Mouse (Mus musculus) MEL (cell line): ENCODE measurements around the gene Gm49384. TPM values are rescaled to one million over a fixed set of nuclear protein-coding genes. Genes with fewer than 3 reads are reported as not detected.

Source experiments
- DNase-seq: peaks from one replicate; pipeline ENCODE4 v3.0.0; 2011; ENCODE audit warnings: low read depth, low spot score
- H3K27ac ChIP-seq: 2 replicates; pipeline ENCODE4 v1.5.1; 2012; ENCODE audit warnings: low read depth, mild to moderate bottlenecking, control low read depth, low read length, moderate library complexity; ENCODE audit not compliant: control insufficient read depth
- H3K27me3 ChIP-seq, 2 experiments: fragments of 150-350 bp in 1 of 2; sonication (generic) in 1 of 2; 2 replicates each; pipeline ENCODE4 v1.6.1; 2012; ENCODE audit warnings: low read length in 2 of 2, mild to moderate bottlenecking in 2 of 2, improper control_type of control experiment in 1 of 2, moderate library complexity in 1 of 2; ENCODE audit not compliant: insufficient read depth in 2 of 2, control insufficient read depth in 1 of 2
- H3K36me3 ChIP-seq, 2 experiments: 2 replicates each; pipeline ENCODE4 v1.6.1; 2012 to 2014; ENCODE audit warnings: low read length in 2 of 2, improper control_type of control experiment in 1 of 2, inconsistent platforms in 1 of 2, mild to moderate bottlenecking in 1 of 2; ENCODE audit not compliant: insufficient read depth in 2 of 2, control insufficient read depth in 1 of 2
- H3K4me1 ChIP-seq, 2 experiments: fragments of 150-350 bp in 1 of 2; sonication (generic) in 1 of 2; 2 replicates each; pipeline ENCODE4 v1.6.1; 2012; ENCODE audit warnings: low read length in 2 of 2, improper control_type of control experiment in 1 of 2, mild to moderate bottlenecking in 1 of 2; ENCODE audit not compliant: insufficient read depth in 2 of 2, control insufficient read depth in 1 of 2
- H3K4me3 ChIP-seq, 2 experiments: fragments of 150-350 bp in 1 of 2; sonication (generic) in 1 of 2; 2 replicates each; pipeline ENCODE4 v1.5.1; 2012; ENCODE audit warnings: low read depth in 2 of 2, low read length in 2 of 2, mild to moderate bottlenecking in 2 of 2, moderate library complexity in 2 of 2, control low read depth in 1 of 2, improper control_type of control experiment in 1 of 2; ENCODE audit not compliant: control insufficient read depth in 1 of 2, insufficient read depth in 1 of 2
- H3K79me2 ChIP-seq: 2 replicates; pipeline ENCODE4 v1.6.1; 2012; ENCODE audit warnings: mild to moderate bottlenecking, low read length, moderate library complexity; ENCODE audit not compliant: control insufficient read depth, poor library complexity, insufficient read depth
- H3K9ac ChIP-seq: 2 replicates; pipeline ENCODE4 v1.6.1; 2012; ENCODE audit warnings: low read depth, mild to moderate bottlenecking, control low read depth, low read length, moderate library complexity; ENCODE audit not compliant: control insufficient read depth, poor library complexity, severe bottlenecking
- H3K9me3 ChIP-seq: fragments of 150-350 bp; sonication (generic); replicated peaks from 2 replicates; pipeline ENCODE4 v1.6.1; 2012; ENCODE audit warnings: mild to moderate bottlenecking, low read length, improper control_type of control experiment, moderate library complexity; ENCODE audit not compliant: insufficient read depth
- BHLHE40 ChIP-seq: IDR thresholded peaks from 2 replicates; pipeline ENCODE4 v1.6.1; 2012; ENCODE audit warnings: low read depth, mild to moderate bottlenecking, inconsistent platforms, low read length, improper control_type of control experiment, borderline replicate concordance
- CTCF ChIP-seq, 3 experiments: IDR thresholded peaks in 2 of 3; conservative IDR thresholded peaks in 1 of 3; 2 replicates each; pipeline ENCODE4 v1.5.1; 2011 to 2012; ENCODE audit warnings: low read length in 3 of 3, low read depth in 2 of 3, mild to moderate bottlenecking in 2 of 3, improper control_type of control experiment in 1 of 3, inconsistent platforms in 1 of 3, mixed read lengths in 1 of 3, moderate library complexity in 1 of 3; ENCODE audit not compliant: control insufficient read depth in 1 of 3, insufficient read depth in 1 of 3, poor library complexity in 1 of 3, severe bottlenecking in 1 of 3
- E2F4 ChIP-seq: IDR thresholded peaks from 2 replicates; pipeline ENCODE4 v1.6.1; 2011; ENCODE audit warnings: low read depth, low read length, improper control_type of control experiment, borderline replicate concordance
- ELF1 ChIP-seq: IDR thresholded peaks from 2 replicates; pipeline ENCODE4 v1.6.1; 2014; ENCODE audit warnings: low read depth, mild to moderate bottlenecking, inconsistent platforms, low read length, improper control_type of control experiment, moderate library complexity
- EP300 ChIP-seq, 2 experiments: IDR thresholded peaks; 2 replicates each; pipeline ENCODE4 v1.6.1; 2011; ENCODE audit warnings: improper control_type of control experiment in 2 of 2, low read length in 2 of 2, low read depth in 1 of 2, mild to moderate bottlenecking in 1 of 2
- ETS1 ChIP-seq: IDR thresholded peaks from 2 replicates; pipeline ENCODE4 v1.6.1; 2012; ENCODE audit warnings: low read depth, mild to moderate bottlenecking, inconsistent platforms, low read length, improper control_type of control experiment, moderate library complexity
- GABPA ChIP-seq: IDR thresholded peaks from 2 replicates; pipeline ENCODE4 v1.6.1; 2012; ENCODE audit warnings: low read depth, mild to moderate bottlenecking, inconsistent platforms, low read length, improper control_type of control experiment, moderate library complexity
- GATA1 ChIP-seq: IDR thresholded peaks from 2 replicates; pipeline ENCODE4 v1.6.1; 2011; ENCODE audit warnings: low read depth, low read length, improper control_type of control experiment
- HCFC1 ChIP-seq: IDR thresholded peaks from 2 replicates; pipeline ENCODE4 v1.6.1; 2012; ENCODE audit warnings: low read depth, mild to moderate bottlenecking, inconsistent platforms, low read length, improper control_type of control experiment, moderate library complexity
- KAT2A ChIP-seq: conservative IDR thresholded peaks from 2 replicates; pipeline ENCODE4 v1.6.1; 2012; ENCODE audit warnings: low read depth, low read length, improper control_type of control experiment, inconsistent platforms
- MAFK ChIP-seq: IDR thresholded peaks from 2 replicates; pipeline ENCODE4 v1.6.1; 2011; ENCODE audit warnings: low read depth, mild to moderate bottlenecking, low read length, improper control_type of control experiment, borderline replicate concordance
- MEF2A ChIP-seq: IDR thresholded peaks from 2 replicates; pipeline ENCODE4 v1.6.1; 2014; ENCODE audit warnings: low read depth, mild to moderate bottlenecking, inconsistent platforms, low read length, improper control_type of control experiment; ENCODE audit not compliant: poor library complexity, insufficient replicate concordance, severe bottlenecking; ENCODE audit errors: extremely low read depth
- MYB ChIP-seq: IDR thresholded peaks from 2 replicates; pipeline ENCODE4 v1.6.1; 2011; ENCODE audit warnings: mild to moderate bottlenecking, low read depth, low read length, improper control_type of control experiment
- MYC ChIP-seq: IDR thresholded peaks from 2 replicates; pipeline ENCODE4 v1.6.1; 2011; ENCODE audit warnings: low read depth, mild to moderate bottlenecking, low read length, improper control_type of control experiment, moderate library complexity
- NELFE ChIP-seq: IDR thresholded peaks from 2 replicates; pipeline ENCODE4 v1.6.1; 2011; ENCODE audit warnings: low read depth, low read length, improper control_type of control experiment
- NRF1 ChIP-seq: IDR thresholded peaks from 2 replicates; pipeline ENCODE4 v1.6.1; 2014; ENCODE audit warnings: low read depth, mild to moderate bottlenecking, inconsistent platforms, low read length, improper control_type of control experiment, moderate library complexity; ENCODE audit not compliant: poor library complexity, insufficient read depth, severe bottlenecking
- RCOR1 ChIP-seq: IDR thresholded peaks from 2 replicates; pipeline ENCODE4 v1.6.1; 2012; ENCODE audit warnings: low read depth, mild to moderate bottlenecking, inconsistent platforms, low read length, improper control_type of control experiment
- SIN3A ChIP-seq: IDR thresholded peaks from 2 replicates; pipeline ENCODE4 v1.6.1; 2012; ENCODE audit warnings: low read length, improper control_type of control experiment, inconsistent platforms
- SMC3 ChIP-seq: IDR thresholded peaks from 2 replicates; pipeline ENCODE4 v1.6.1; 2011; ENCODE audit warnings: low read depth, low read length, improper control_type of control experiment
- TAL1 ChIP-seq: IDR thresholded peaks from 2 replicates; pipeline ENCODE4 v1.6.1; 2012; ENCODE audit warnings: mild to moderate bottlenecking, inconsistent platforms, low read length, moderate library complexity, mixed read lengths
- TBP ChIP-seq: IDR thresholded peaks from 2 replicates; pipeline ENCODE4 v1.8.0; 2011; ENCODE audit warnings: low read depth, low read length, improper control_type of control experiment
- UBTF ChIP-seq: IDR thresholded peaks from 2 replicates; pipeline ENCODE4 v1.6.1; 2012; ENCODE audit warnings: low read depth, mild to moderate bottlenecking, inconsistent platforms, low read length, improper control_type of control experiment, moderate library complexity, borderline replicate concordance; ENCODE audit not compliant: insufficient read depth
- USF2 ChIP-seq, 2 experiments: IDR thresholded peaks; 2 replicates each; pipeline ENCODE4 v1.6.1; 2011 to 2012; ENCODE audit warnings: improper control_type of control experiment in 2 of 2, low read length in 2 of 2, borderline replicate concordance in 1 of 2, inconsistent platforms in 1 of 2, low read depth in 1 of 2, mild to moderate bottlenecking in 1 of 2; ENCODE audit not compliant: insufficient read depth in 1 of 2
- ZC3H11A ChIP-seq: IDR thresholded peaks from 2 replicates; pipeline ENCODE4 v1.6.1; 2012; ENCODE audit warnings: low read depth, mild to moderate bottlenecking, inconsistent platforms, low read length, improper control_type of control experiment
- ZMIZ1 ChIP-seq: IDR thresholded peaks from 2 replicates; pipeline ENCODE4 v1.6.1; 2012; ENCODE audit warnings: low read depth, mild to moderate bottlenecking, inconsistent platforms, low read length, improper control_type of control experiment, moderate library complexity
- polyA plus RNA-seq, 2 experiments: library from polyadenylated mRNA; stranded (reverse) in 1 of 2; unstranded in 1 of 2; fragments of >175 nt in 1 of 2; fragments of >200 nt in 1 of 2; gene quantifications; 2 replicates each; pipeline versions ENCODE4 v1.2.1 to v1.2.4; 2012; ENCODE audit warnings: low replicate concordance in 2 of 2, low read depth in 1 of 2; ENCODE audit not compliant: insufficient read length in 2 of 2, insufficient read depth in 1 of 2, missing spikeins in 1 of 2
- total RNA-seq: library from RNA; depleted of rRNA; stranded (reverse); fragments of 300-350 nt; gene quantifications from 2 replicates; pipeline ENCODE4 v1.2.3, GENCODE M21; 2012

Gm49384 gene
- total and polyA plus RNA-seq, 3 experiments = 26.2 to 28.5 TPM; not detected in 1

DNA sequence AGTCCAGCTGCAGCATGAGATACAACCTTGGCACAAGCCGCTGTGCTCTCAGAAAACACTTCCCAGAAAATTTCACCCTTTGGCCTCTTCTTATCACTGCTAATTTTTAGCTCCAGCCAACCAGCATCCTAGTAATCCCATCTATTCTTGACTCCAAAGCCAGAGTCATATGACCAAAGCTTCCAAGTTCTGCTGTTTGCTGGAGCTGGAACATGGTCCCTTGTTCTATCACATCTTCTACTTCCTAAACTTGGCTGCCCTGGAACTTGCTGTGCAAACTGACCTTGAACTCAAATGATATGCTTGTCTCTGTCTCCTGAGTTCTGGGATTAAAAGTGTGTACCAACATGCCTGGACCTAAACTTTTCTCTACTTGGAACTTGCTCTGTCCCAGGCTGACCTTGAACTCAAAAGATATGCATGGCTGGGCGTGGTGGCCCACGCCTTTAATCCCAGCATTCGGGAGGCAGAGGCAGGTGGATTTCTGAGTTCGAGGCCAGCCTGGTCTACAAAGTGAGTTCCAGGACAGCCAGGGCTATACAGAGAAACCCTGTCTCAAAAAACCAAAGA, 56.8 kb downstream of the Gm49384 start:
- no peak for TF ChIP-seq RCOR1
- TF ChIP-seq UBTF = no peak
- no peak for TF ChIP-seq ZC3H11A
- no peak for TF ChIP-seq NRF1
- no peak for TF ChIP-seq ETS1
- no peak for TF ChIP-seq GATA1
- TF ChIP-seq ELF1 = no peak
- no peak for TF ChIP-seq BHLHE40
- no peak for TF ChIP-seq SIN3A
- TF ChIP-seq MYB = no peak
- no peak for TF ChIP-seq TAL1
- no peak for TF ChIP-seq EP300 (IDR thresholded peaks at IDR 0.05; ENCODE audit: low read depth in 1 of 2, low read length in 2 of 2)
- TF ChIP-seq SMC3 = no peak
- no peak for TF ChIP-seq ZMIZ1
- TF ChIP-seq MAFK = no peak
- no peaks in the 10 kb centered on the region for H3K9me3 ChIP-seq
- no peaks in the 10 kb centered on the region for H3K27me3 ChIP-seq
- H3K27ac ChIP-seq = no peak overlapping the region
- peaks cover 0 to 5% of the 10 kb centered on the region in 2 experiments; a peak in 2 of 4 replicates for H3K4me1 ChIP-seq
- no peaks in the 10 kb centered on the region for H3K36me3 ChIP-seq
- no peak for DNase-seq
- H3K4me3 ChIP-seq = no peak overlapping the region
- H3K79me2 ChIP-seq = no peaks in the 10 kb centered on the region
- no peak overlapping the region for H3K9ac ChIP-seq

DNA sequence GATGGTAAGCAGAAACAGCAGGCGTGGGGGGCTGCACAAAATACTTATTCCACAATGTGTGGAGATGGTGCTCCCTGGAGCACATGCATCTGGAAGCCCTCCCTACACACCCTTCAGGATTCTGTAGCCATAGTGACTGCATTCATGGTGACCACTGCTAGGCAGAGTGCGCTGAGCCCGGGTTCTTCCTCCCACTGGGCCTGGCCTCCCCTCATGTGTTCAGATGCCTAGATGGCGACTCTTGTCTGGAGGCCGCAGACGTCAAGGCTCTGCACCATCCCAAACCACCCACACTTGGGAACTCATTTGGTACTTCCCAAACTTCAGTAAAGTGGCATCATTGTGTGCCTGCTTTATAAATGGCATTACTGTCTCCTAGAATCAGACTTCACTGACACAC, 60.6 kb downstream of the Gm49384 start:
- no peak for TF ChIP-seq MYC
- TF ChIP-seq GATA1 = no peak
- TF ChIP-seq MEF2A = no peak
- no peak for TF ChIP-seq RCOR1
- no peak for TF ChIP-seq NELFE
- TF ChIP-seq E2F4 = no peak
- TF ChIP-seq ELF1 = no peak
- no peak for TF ChIP-seq HCFC1
- no peak for TF ChIP-seq CTCF (IDR thresholded peaks at IDR 0.05 in 2 of 3, conservative IDR thresholded peaks at IDR 0.05 in 1 of 3; ENCODE audit: control insufficient read depth in 1 of 3, insufficient read depth in 1 of 3, low read depth in 2 of 3, low read length in 3 of 3, poor library complexity in 1 of 3, severe bottlenecking in 1 of 3)
- no peak for TF ChIP-seq KAT2A
- TF ChIP-seq USF2 (IDR thresholded peaks at IDR 0.05; ENCODE audit: borderline replicate concordance in 1 of 2, insufficient read depth in 1 of 2, low read depth in 1 of 2, low read length in 2 of 2) = no peak
- no peak for TF ChIP-seq TBP
- TF ChIP-seq EP300 (IDR thresholded peaks at IDR 0.05; ENCODE audit: low read depth in 1 of 2, low read length in 2 of 2) = no peak
- TF ChIP-seq GABPA = no peak
- TF ChIP-seq SIN3A = no peak
- TF ChIP-seq, all 39 proteins: peak for 0
- H3K9ac ChIP-seq = no peak overlapping the region
- no peaks in the 10 kb centered on the region for H3K9me3 ChIP-seq

More for the DNA sequence above, 60.6 kb downstream of the Gm49384 start:
- Histone ChIP-seq H3K27ac (no peak overlapping the region), H3K27me3 (no peaks in the 10 kb centered on the region), H3K79me2 (no peaks in the 10 kb centered on the region), H3K4me1 (peaks cover 0 to 5% of the 10 kb centered on the region in 2 experiments; a peak in 2 of 4 replicates), H3K4me3 (no peak overlapping the region), H3K36me3 (no peaks in the 10 kb centered on the region)
- no peak for DNase-seq
